Mouse (Mus musculus): ENCODE measurements at regions not wholly inside any gene's neighbourhood (a gene's known extent, or its start where the extent isn't known, plus 50 kb on each side); places are given as distances from the start of the nearest gene placed in this dataset.
A peak's percentile ranks its signal among the peaks of the same experiment; 100 is the strongest.

GRCm38 (mm10) chr12:107231629-107232028, 256.8 kb upstream of the 3110018I06Rik start:
- WGBS = 23% methylated on average over 1 of the region's 1 CpGs
- H3K4me3 ChIP-seq (ENCODE audit: low read length) = no peak overlapping the region
- H3K27ac ChIP-seq (ENCODE audit: low read length) = no peak overlapping the region
- ATAC-seq (ENCODE audit: low read depth) = no peak
- no peak overlapping the region for H3K9ac ChIP-seq (ENCODE audit: low read length)
- no peaks in the 10 kb centered on the region for H3K36me3 ChIP-seq (ENCODE audit: control insufficient read depth, insufficient read depth, low read length)
- no peaks in the 10 kb centered on the region for H3K4me1 ChIP-seq (replicated peaks; ENCODE audit: control insufficient read depth, insufficient read depth, low read length)
- H3K4me2 ChIP-seq (ENCODE audit: low read depth, low read length) = no peak overlapping the region
- H3K27me3 ChIP-seq (ENCODE audit: control insufficient read depth, insufficient read depth, low read depth, low read length) = no peaks in the 10 kb centered on the region
- H3K9me3 ChIP-seq (ENCODE audit: control insufficient read depth, low read length) = peaks cover 5% of the 10 kb centered on the region; the same call in 1 of the 2 replicates

- H3K4me2 ChIP-seq (ENCODE audit: low read depth, low read length) = no peak overlapping the region
- H3K27ac ChIP-seq (ENCODE audit: low read length) = peak overlapping the region; percentile 3; the same call in 1 of the 2 replicates
- ATAC-seq (ENCODE audit: low read depth) = peak; percentile 71
- no peaks in the 10 kb centered on the region for H3K9me3 ChIP-seq (ENCODE audit: control insufficient read depth, low read length)
- no peaks in the 10 kb centered on the region for H3K27me3 ChIP-seq (ENCODE audit: control insufficient read depth, insufficient read depth, low read depth, low read length)
- WGBS = 25% methylated on average over 9 of the region's 9 CpGs
- H3K4me1 ChIP-seq (replicated peaks; ENCODE audit: control insufficient read depth, insufficient read depth, low read length) = peaks cover 18% of the 10 kb centered on the region
- no peak overlapping the region for H3K9ac ChIP-seq (ENCODE audit: low read length)
- no peak overlapping the region for H3K4me3 ChIP-seq (ENCODE audit: low read length)
- H3K36me3 ChIP-seq (ENCODE audit: control insufficient read depth, insufficient read depth, low read length) = no peaks in the 10 kb centered on the region
These were observed 237.5 kb upstream of the 3110018I06Rik start for GRCm38 (mm10) chr12:107250747-107251470.

DNA sequence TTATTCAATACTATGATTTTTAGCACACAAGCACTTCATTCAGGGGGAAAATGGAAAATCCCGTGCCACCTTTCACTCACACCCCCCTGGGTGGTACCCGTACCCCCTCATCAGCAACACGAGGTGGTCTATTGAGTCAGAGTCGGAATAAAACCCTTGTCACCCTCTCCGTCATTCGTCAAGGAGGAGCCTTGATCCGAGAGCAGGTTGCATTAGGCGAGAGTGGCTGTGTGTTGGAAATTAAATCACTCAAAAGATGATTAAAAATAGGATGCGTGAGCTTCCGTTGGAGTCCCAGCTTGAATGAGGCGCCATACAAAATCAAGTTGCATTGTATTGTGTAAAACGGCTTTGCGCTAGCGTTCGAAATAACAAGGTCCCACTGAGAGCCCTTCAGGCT, 236.5 kb upstream of the 3110018I06Rik start:
- ATAC-seq (ENCODE audit: low read depth) = no peak
- H3K9me3 ChIP-seq (ENCODE audit: control insufficient read depth, low read length) = no peaks in the 10 kb centered on the region
- H3K27me3 ChIP-seq (ENCODE audit: control insufficient read depth, insufficient read depth, low read depth, low read length) = no peaks in the 10 kb centered on the region
- H3K27ac ChIP-seq (ENCODE audit: low read length) = no peak overlapping the region
- peaks cover 18% of the 10 kb centered on the region for H3K4me1 ChIP-seq (replicated peaks; ENCODE audit: control insufficient read depth, insufficient read depth, low read length)
- H3K36me3 ChIP-seq (ENCODE audit: control insufficient read depth, insufficient read depth, low read length) = no peaks in the 10 kb centered on the region
- WGBS = 73% methylated on average over 15 of the region's 15 CpGs
- H3K9ac ChIP-seq (ENCODE audit: low read length) = no peak overlapping the region
- no peak overlapping the region for H3K4me3 ChIP-seq (ENCODE audit: low read length)
- H3K4me2 ChIP-seq (ENCODE audit: low read depth, low read length) = no peak overlapping the region

DNA sequence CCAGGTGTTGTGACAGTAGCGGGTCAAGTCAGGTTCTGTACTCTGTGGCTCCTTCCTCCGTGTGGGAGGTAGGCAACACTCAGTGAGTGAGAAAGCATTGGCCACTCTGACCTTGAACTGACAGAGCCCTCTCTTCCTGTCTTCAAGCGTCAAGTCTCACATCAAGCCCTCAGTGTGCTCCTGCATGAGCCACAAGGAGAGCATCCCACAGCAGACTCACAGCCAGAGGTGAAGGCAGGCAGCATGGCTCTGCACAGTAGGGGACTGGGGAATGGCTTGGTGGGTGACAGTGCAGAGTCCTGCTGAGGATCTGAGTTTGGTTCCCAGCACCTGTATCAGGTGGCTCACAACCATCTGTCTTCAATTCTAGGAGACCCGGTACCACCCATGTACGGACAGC, 226.4 kb upstream of the 3110018I06Rik start:
- Histone ChIP-seq H3K4me3 (ENCODE audit: low read length) (no peak overlapping the region), H3K4me2 (ENCODE audit: low read depth, low read length) (no peak overlapping the region), H3K9me3 (ENCODE audit: control insufficient read depth, low read length) (no peaks in the 10 kb centered on the region), H3K36me3 (ENCODE audit: control insufficient read depth, insufficient read depth, low read length) (no peaks in the 10 kb centered on the region), H3K4me1 (replicated peaks; ENCODE audit: control insufficient read depth, insufficient read depth, low read length) (no peaks in the 10 kb centered on the region; the same call in 1 of the 2 replicates), H3K27me3 (ENCODE audit: control insufficient read depth, insufficient read depth, low read depth, low read length) (no peaks in the 10 kb centered on the region), H3K27ac (ENCODE audit: low read length) (no peak overlapping the region), H3K9ac (ENCODE audit: low read length) (no peak overlapping the region)
- 67% methylated on average over 5 of the region's 5 CpGs for WGBS
- ATAC-seq (ENCODE audit: low read depth) = no peak

- Histone ChIP-seq H3K4me2 (ENCODE audit: low read depth, low read length) (no peak overlapping the region), H3K27me3 (ENCODE audit: control insufficient read depth, insufficient read depth, low read depth, low read length) (no peaks in the 10 kb centered on the region), H3K9me3 (ENCODE audit: control insufficient read depth, low read length) (no peaks in the 10 kb centered on the region), H3K4me3 (ENCODE audit: low read length) (no peak overlapping the region), H3K9ac (ENCODE audit: low read length) (no peak overlapping the region), H3K36me3 (ENCODE audit: control insufficient read depth, insufficient read depth, low read length) (no peaks in the 10 kb centered on the region), H3K27ac (ENCODE audit: low read length) (no peak overlapping the region), H3K4me1 (replicated peaks; ENCODE audit: control insufficient read depth, insufficient read depth, low read length) (no peaks in the 10 kb centered on the region; the same call in 1 of the 2 replicates)
- WGBS = 53% methylated on average over 4 of the region's 4 CpGs
- ATAC-seq (ENCODE audit: low read depth) = no peak
These were observed 225.9 kb upstream of the 3110018I06Rik start for GRCm38 (mm10) chr12:107262516-107262915.

DNA sequence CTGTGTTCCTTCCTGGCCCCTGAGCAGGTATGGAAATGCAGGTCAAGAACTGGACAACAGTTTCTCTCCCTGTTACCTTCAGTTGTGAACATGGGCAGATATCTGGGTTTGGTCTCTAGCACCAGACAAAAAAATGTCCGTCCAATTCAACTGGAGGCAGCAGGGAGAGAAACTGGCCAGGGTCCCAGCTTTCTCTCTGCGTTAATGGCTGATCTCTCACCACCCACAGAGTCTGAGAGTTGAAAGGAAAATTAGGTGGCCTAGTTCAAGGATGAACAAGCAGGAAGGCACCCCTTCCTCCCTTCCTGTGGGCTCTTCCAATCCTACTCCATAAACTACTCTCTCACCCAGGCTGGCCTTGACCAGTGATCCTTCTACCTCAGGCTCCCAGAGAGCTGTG, 221.7 kb upstream of the 3110018I06Rik start:
- H3K9me3 ChIP-seq (ENCODE audit: control insufficient read depth, low read length) = no peaks in the 10 kb centered on the region
- no peak overlapping the region for H3K4me3 ChIP-seq (ENCODE audit: low read length)
- no peaks in the 10 kb centered on the region for H3K27me3 ChIP-seq (ENCODE audit: control insufficient read depth, insufficient read depth, low read depth, low read length)
- no peak overlapping the region for H3K9ac ChIP-seq (ENCODE audit: low read length)
- no peak overlapping the region for H3K27ac ChIP-seq (ENCODE audit: low read length)
- WGBS = 40% methylated on average over 2 of the region's 2 CpGs
- no peaks in the 10 kb centered on the region; the same call in 1 of the 2 replicates for H3K4me1 ChIP-seq (replicated peaks; ENCODE audit: control insufficient read depth, insufficient read depth, low read length)
- no peaks in the 10 kb centered on the region for H3K36me3 ChIP-seq (ENCODE audit: control insufficient read depth, insufficient read depth, low read length)
- no peak overlapping the region for H3K4me2 ChIP-seq (ENCODE audit: low read depth, low read length)
- no peak for ATAC-seq (ENCODE audit: low read depth)

DNA sequence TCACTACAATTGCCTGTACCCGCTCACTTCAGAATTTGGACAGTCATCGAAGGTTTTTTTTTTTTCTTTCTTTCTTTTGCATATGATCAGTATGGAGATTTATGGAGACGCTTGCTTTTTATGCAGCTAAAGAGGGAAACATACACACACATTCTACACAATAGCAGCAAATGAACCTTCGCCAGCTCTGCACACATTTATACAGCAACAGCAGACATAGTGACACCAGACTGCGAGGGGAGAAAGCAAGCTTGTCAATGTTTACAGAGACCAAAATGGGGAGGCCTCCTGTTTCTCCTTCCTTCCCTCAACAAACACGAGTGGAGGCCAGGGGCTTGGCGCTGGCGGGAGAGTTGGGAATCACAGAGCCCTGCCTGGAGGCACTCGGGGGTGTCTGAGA, 202.8 kb upstream of the 3110018I06Rik start:
- Histone ChIP-seq H3K27ac (ENCODE audit: low read length) (no peak overlapping the region), H3K4me1 (replicated peaks; ENCODE audit: control insufficient read depth, insufficient read depth, low read length) (no peaks in the 10 kb centered on the region), H3K4me3 (ENCODE audit: low read length) (no peak overlapping the region), H3K9ac (ENCODE audit: low read length) (no peak overlapping the region), H3K36me3 (ENCODE audit: control insufficient read depth, insufficient read depth, low read length) (no peaks in the 10 kb centered on the region), H3K9me3 (ENCODE audit: control insufficient read depth, low read length) (no peaks in the 10 kb centered on the region), H3K4me2 (ENCODE audit: low read depth, low read length) (no peak overlapping the region), H3K27me3 (ENCODE audit: control insufficient read depth, insufficient read depth, low read depth, low read length) (no peaks in the 10 kb centered on the region)
- no peak for ATAC-seq (ENCODE audit: low read depth)
- 58% methylated on average over 9 of the region's 9 CpGs for WGBS

- no peak for ATAC-seq (ENCODE audit: low read depth)
- 66% methylated on average over 5 of the region's 5 CpGs for WGBS
- no peaks in the 10 kb centered on the region for H3K9me3 ChIP-seq (ENCODE audit: control insufficient read depth, low read length)
- H3K4me2 ChIP-seq (ENCODE audit: low read depth, low read length) = no peak overlapping the region
- H3K27ac ChIP-seq (ENCODE audit: low read length) = no peak overlapping the region
- H3K4me1 ChIP-seq (replicated peaks; ENCODE audit: control insufficient read depth, insufficient read depth, low read length) = no peaks in the 10 kb centered on the region
- H3K9ac ChIP-seq (ENCODE audit: low read length) = no peak overlapping the region
- H3K4me3 ChIP-seq (ENCODE audit: low read length) = no peak overlapping the region
- H3K27me3 ChIP-seq (ENCODE audit: control insufficient read depth, insufficient read depth, low read depth, low read length) = no peaks in the 10 kb centered on the region
- no peaks in the 10 kb centered on the region for H3K36me3 ChIP-seq (ENCODE audit: control insufficient read depth, insufficient read depth, low read length)
These were observed 197.1 kb upstream of the 3110018I06Rik start for GRCm38 (mm10) chr12:107291377-107291776.

DNA sequence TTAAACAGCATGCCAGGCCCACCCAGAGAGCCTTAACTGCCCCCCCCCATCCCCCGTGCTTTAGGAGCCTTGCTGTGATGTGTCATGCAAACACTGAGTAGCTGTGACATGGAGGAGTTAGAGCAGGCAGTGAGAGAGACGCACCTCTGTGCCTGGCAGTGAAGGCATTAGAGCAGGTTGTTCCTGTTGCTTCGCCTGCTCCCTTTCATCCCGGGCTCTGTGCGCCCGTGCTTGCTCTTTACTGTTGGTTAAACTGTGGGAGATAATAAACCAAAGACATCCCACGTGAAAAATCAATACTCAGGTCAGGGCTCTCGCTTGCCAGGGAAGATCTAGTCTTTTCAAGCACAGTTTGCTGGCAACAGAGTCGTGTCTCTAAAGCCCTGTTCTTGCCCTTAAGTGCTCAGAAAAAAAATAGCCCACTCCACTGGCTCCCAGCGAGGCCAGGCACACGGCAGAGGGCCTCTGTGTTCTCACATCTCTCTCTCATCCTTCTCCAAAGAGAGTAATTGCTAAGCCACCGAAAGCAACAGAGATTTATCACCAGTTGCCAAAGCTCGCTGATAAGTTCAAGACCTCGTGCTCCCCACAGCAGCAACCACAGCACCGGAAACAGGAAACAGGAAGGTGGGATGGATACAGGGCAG, 181.2 kb upstream of the 3110018I06Rik start:
- H3K9me3 ChIP-seq (ENCODE audit: control insufficient read depth, low read length) = no peaks in the 10 kb centered on the region
- H3K4me3 ChIP-seq (ENCODE audit: low read length) = no peak overlapping the region
- no peak overlapping the region for H3K9ac ChIP-seq (ENCODE audit: low read length)
- H3K27me3 ChIP-seq (ENCODE audit: control insufficient read depth, insufficient read depth, low read depth, low read length) = no peaks in the 10 kb centered on the region
- H3K4me2 ChIP-seq (ENCODE audit: low read depth, low read length) = no peak overlapping the region
- no peak overlapping the region for H3K27ac ChIP-seq (ENCODE audit: low read length)
- no peaks in the 10 kb centered on the region for H3K4me1 ChIP-seq (replicated peaks; ENCODE audit: control insufficient read depth, insufficient read depth, low read length)
- H3K36me3 ChIP-seq (ENCODE audit: control insufficient read depth, insufficient read depth, low read length) = no peaks in the 10 kb centered on the region
- ATAC-seq (ENCODE audit: low read depth) = no peak
- 17% methylated on average over 15 of the region's 15 CpGs for WGBS

Data from lung, embryonic 16.5 days (tissue).